Mouse (Mus musculus): Measurements from ENCODE around the gene Mfsd4b2. TPM values are rescaled to one million over a fixed set of nuclear protein-coding genes. Genes with fewer than 3 reads are reported as not detected.
"Not testable (repeated sequence)": the region's sequence is repeated elsewhere in the genome, so short reads cannot be mapped to it uniquely, and the experiment has no call there.

Mfsd4b2 gene
- polyA plus RNA-seq, 1 experiment from 2014 or later = not detected

DNA sequence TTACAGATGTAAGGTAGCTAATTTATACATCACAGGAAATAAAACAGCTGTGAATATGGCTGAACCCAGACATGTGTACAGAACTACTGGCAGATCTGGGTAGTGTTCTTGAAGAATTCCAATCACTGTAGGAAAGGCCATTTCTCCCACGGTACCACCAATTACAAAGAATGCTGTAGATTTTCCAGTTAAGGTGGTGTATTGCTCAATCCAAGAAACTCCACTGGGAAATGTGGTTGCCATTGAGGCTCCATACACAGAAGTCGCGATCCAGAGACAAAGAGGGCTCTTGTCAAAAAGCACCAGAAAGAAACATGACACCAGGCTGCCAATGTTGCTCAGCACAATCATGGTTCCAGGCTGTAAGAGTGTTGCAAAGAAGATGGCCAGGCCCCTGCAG is 20.5 kb upstream of the Mfsd4b2 start:
- 81% methylated on average over 3 of the region's 3 CpGs for WGBS

DNA sequence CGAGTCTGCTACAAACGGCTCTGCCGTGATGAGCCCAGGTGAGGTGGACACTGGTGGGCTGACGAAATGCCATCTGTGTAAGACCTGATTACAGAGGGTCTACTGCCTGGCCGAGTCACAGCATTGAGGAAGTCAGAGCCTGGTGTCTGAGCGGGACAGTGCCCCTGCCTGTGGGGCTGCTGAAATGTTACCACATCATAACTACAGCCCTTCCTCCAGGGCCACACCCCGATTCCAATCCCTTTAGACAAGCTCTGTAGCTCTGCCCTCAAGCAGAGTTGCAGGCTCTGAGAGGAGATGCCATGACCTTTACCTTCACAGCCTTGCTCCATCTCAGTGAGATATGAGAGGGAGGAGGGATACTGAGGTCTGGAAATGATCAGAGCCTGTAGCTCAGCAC is 9.8 kb upstream of the Mfsd4b2 start:
- Histone ChIP-seq H3K27me3 (replicated peaks) (0 out of 2 replicates have a peak, but pooled peaks cover 3% of the 10 kb centered on the region), H3K27ac (ENCODE audit: poor library complexity, severe bottlenecking) (no peak overlapping the region), H3K9ac (no peak overlapping the region), H3K4me1 (replicated peaks) (no peaks in the 10 kb centered on the region), H3K4me2 (no peak overlapping the region), H3K4me3 (no peak overlapping the region), H3K36me3 (no peaks in the 10 kb centered on the region), H3K9me3 (replicated peaks) (no peaks in the 10 kb centered on the region)
- 72% methylated on average over 7 of the region's 7 CpGs for WGBS
- no peak for ATAC-seq (ENCODE audit: insufficient number of reproducible peaks, low FRiP score)

More for the DNA sequence above, 20.5 kb upstream of the Mfsd4b2 start:
- H3K27ac ChIP-seq (ENCODE audit: poor library complexity, severe bottlenecking); H3K36me3 ChIP-seq; H3K4me3 ChIP-seq; H3K4me2 ChIP-seq; H3K9ac ChIP-seq; ATAC-seq (ENCODE audit: insufficient number of reproducible peaks, low FRiP score); H3K4me1 ChIP-seq (replicated peaks); H3K9me3 ChIP-seq (replicated peaks); H3K27me3 ChIP-seq (replicated peaks): not testable (repeated sequence)

DNA sequence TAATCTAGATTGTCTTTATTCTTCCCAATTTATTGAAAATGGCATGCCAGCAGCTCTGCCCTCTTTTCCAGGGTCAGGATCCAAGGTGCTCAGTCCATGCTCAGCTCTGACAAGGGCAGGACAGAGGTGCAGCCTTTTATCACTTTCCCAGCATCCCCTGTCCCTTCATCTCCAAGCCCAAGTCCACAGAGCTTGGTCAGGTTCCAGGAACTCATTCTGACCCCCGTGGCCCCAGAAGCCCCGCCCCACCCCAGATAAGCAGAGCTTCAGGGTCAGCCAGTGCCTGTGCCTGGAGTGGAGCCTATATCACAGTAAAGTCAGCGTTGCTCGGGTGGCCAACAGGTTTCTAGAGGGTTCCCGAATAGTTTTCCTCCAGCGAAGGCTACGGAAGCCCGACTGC is 2.2 kb downstream of the Mfsd4b2 start:
- H3K9ac ChIP-seq; H3K4me3 ChIP-seq; H3K36me3 ChIP-seq; H3K4me2 ChIP-seq; H3K9me3 ChIP-seq (replicated peaks); H3K27ac ChIP-seq (ENCODE audit: poor library complexity, severe bottlenecking); H3K4me1 ChIP-seq (replicated peaks): not testable (repeated sequence)
- 38% methylated on average over 8 of the region's 8 CpGs for WGBS
- ATAC-seq (ENCODE audit: insufficient number of reproducible peaks, low FRiP score) = peak; percentile 45; the same call in 1 of the 2 replicates
- peaks cover 11% of the 10 kb centered on the region for H3K27me3 ChIP-seq (replicated peaks)

DNA sequence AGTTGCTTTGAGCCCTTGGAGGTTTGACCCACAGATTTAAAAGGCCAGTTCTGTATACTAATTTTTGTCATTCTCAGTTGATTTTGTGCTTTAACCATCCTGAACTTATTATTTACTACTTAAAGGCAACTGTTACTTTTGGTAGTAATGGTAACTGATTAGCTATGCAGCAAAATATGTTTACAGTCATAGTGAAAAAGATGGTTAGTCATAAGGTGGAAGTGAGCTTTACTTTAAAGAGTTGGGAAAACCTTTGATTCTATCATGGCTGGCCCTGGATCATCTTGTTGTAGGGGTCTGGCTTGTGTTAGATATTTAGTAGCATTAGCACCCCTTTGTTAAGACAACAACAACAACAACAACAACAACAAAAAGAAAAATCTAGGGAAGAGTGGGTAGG is 14.1 kb downstream of the Mfsd4b2 start:
- ATAC-seq (ENCODE audit: insufficient number of reproducible peaks, low FRiP score) = no peak
- Histone ChIP-seq H3K4me2 (no peak overlapping the region), H3K27me3 (replicated peaks) (no peaks in the 10 kb centered on the region), H3K4me1 (replicated peaks) (no peaks in the 10 kb centered on the region), H3K27ac (ENCODE audit: poor library complexity, severe bottlenecking) (no peak overlapping the region), H3K9ac (no peak overlapping the region), H3K9me3 (replicated peaks) (no peaks in the 10 kb centered on the region), H3K36me3 (no peaks in the 10 kb centered on the region), H3K4me3 (no peak overlapping the region)

DNA sequence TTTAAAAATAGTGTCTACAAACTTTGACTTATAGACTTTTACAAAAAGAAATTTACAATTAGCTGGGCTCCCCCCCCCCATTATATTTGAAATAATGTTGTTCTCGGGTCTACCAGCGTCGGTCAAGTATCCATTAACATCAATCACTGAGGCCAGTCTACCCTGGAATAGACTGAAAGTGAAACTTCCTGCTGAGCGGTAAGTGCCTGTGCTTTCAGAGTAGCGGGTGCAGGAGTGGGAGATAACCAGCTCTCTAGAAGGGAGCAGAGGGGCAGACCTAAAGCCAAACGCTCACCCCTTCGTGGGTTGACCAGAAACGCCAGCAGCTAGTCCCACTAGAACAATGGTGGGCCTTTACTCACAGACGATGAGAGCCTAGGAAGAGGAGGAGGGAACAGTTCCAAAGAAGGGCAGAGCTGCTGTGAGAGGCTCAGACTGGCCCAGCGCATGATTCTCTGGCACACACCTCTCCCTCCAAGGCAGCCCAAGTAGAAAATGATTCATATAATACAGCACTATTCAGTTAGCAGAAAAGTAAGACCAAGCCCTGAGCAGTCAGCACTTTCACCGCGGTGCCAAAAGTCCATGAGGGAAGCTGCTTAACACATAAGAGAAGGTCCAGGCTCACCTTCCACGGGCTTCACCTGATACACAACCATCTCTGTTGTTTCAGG is 17.8 kb downstream of the Mfsd4b2 start:
- Histone ChIP-seq H3K4me1 (replicated peaks) (no peaks in the 10 kb centered on the region), H3K27me3 (replicated peaks) (no peaks in the 10 kb centered on the region), H3K36me3 (no peaks in the 10 kb centered on the region), H3K4me3 (no peak overlapping the region), H3K9ac (no peak overlapping the region), H3K4me2 (peak overlapping the region; percentile 37), H3K27ac (ENCODE audit: poor library complexity, severe bottlenecking) (no peak overlapping the region), H3K9me3 (replicated peaks) (no peaks in the 10 kb centered on the region)
- no peak for ATAC-seq (ENCODE audit: insufficient number of reproducible peaks, low FRiP score)
- 46% methylated on average over 13 of the region's 13 CpGs for WGBS

DNA sequence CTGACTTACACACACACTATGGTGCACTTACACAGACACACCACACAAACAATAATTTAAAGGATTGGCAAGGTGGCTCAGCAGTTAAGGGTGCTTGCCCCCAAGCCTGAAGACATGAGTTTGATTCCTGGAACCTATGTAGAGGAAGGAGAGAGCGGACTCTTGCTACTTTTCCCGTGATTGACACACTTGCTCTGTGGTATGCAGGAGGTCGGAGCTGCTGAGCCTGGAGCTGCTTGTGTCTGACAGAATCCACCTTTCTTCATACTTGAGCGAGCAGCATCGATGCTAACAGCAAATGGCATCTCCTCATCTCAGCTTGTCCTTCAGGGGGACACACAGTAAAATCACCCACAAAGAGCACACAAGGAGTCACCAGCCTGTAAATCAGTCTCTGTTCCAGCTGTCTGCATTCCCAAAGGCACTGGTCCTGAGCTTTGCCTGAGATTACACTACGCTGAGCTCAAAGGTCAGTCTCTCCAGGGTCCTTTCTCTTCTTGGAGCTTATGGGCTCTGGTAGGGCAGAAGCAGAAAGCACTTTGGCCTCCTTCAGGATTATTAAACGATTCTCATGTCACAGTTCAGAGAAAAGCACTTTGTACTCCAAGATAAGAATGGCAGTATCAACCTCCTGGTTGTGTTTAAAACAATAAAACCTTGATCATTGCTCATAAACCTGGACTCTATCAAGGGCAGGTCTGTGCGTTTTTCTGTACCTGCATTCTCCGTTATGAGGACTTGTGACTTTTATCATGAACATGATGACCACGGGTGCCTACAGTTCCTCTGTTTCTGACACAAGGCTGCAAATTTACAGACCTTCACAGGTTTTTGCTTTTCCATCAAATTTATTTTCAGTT is 19.7 kb downstream of the Mfsd4b2 start:
- H3K4me3 ChIP-seq = no peak overlapping the region
- no peaks in the 10 kb centered on the region for H3K4me1 ChIP-seq (replicated peaks)
- no peaks in the 10 kb centered on the region for H3K9me3 ChIP-seq (replicated peaks)
- no peak overlapping the region for H3K9ac ChIP-seq
- H3K36me3 ChIP-seq = no peaks in the 10 kb centered on the region
- H3K27me3 ChIP-seq (replicated peaks) = no peaks in the 10 kb centered on the region
- H3K4me2 ChIP-seq = no peak overlapping the region
- WGBS = 68% methylated on average over 10 of the region's 10 CpGs
- ATAC-seq (ENCODE audit: insufficient number of reproducible peaks, low FRiP score) = no peak
- no peak overlapping the region for H3K27ac ChIP-seq (ENCODE audit: poor library complexity, severe bottlenecking)

DNA sequence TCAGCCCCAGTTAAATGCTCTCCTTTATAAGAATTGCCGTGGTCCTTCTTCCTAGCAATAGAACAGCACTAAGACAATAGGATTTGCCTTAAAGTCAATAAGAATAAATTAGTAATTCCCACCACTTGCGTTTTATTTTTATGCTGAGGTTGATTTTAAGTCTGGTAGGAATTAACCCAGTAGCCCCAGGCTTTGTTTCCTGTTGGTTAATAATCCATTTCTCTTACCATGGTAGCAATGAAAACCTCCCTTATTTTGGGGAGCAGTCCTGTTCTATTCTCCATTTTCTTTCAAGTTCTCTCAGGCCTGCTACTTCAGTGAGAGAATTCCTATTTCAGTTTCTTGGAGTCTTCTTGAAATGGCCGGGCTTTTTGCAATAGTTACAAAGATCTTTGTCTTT is 22.5 kb downstream of the Mfsd4b2 start:
- Histone ChIP-seq H3K9me3 (replicated peaks) (no peaks in the 10 kb centered on the region), H3K4me1 (replicated peaks) (peaks cover 4% of the 10 kb centered on the region; the same call in 1 of the 2 replicates), H3K36me3 (no peaks in the 10 kb centered on the region), H3K27me3 (replicated peaks) (no peaks in the 10 kb centered on the region), H3K4me2 (no peak overlapping the region), H3K9ac (no peak overlapping the region), H3K4me3 (no peak overlapping the region), H3K27ac (ENCODE audit: poor library complexity, severe bottlenecking) (no peak overlapping the region)
- ATAC-seq (ENCODE audit: insufficient number of reproducible peaks, low FRiP score) = no peak
- 75% methylated on average over 3 of the region's 3 CpGs for WGBS

DNA sequence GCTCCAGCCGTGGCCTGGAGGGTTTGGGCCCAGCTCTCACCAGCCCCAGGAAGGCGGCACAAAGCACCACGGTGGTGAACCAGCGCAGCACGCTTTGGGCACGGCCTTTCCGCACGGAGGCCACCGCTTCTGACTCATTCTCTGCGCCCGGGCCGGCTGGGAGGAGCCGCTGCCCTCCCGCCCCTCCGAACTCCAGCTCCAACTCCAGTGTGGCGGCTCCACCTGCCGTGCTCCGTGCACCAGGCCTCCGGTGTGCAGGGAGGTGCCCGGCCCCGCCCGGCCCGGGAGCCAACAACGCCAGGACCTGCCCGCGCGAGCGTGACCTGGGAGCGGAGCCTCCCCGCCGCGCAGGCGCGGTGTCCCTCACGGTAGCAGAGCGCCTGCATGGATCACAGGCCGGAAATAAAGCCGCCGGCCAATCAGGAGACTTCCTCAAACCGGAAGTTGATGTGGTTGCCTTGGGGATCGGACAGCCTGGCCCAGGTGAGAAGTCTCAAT is 27.8 kb downstream of the Mfsd4b2 start, which contains the start of gene Mfsd4b4:
TSS of gene Mfsd4b4 (minus strand) at position 365 of the 498 bp plus-strand sequence.
- Histone ChIP-seq H3K4me2 (peak within 1 kb of the TSS; percentile 82), H3K27ac (ENCODE audit: poor library complexity, severe bottlenecking) (peak within 1 kb of the TSS; percentile 76), H3K36me3 (no peaks in the 10 kb centered on the region), H3K4me1 (replicated peaks) (peaks cover 15% of the 10 kb centered on the region), H3K9me3 (replicated peaks) (no peaks in the 10 kb centered on the region), H3K27me3 (replicated peaks) (no peaks in the 10 kb centered on the region), H3K4me3 (peak within 1 kb of the TSS; percentile 79), H3K9ac (peak within 1 kb of the TSS; percentile 85)
- peak; percentile 93 for ATAC-seq (ENCODE audit: insufficient number of reproducible peaks, low FRiP score)
- under 1% methylated on average over 41 of the region's 41 CpGs for WGBS

DNA sequence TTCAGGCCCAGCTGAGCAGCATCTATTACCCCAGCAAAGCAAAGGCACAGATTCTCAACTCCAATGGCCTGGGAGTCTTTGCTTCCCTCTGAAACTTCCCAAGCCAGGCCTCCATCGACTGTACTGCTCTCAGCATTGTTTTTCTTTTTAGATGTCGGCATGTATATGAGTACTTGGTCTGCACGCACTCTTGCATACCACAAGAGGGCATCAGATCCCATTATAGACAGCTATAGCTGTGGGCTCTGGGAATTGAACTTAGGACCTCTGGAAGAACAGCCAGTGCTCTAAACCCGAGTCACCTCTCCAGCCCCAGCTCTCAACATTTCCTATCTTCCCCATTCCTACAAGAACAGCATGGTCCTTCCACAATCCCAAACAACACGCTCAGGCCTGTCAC is 30.2 kb downstream of the Mfsd4b2 start:
- Histone ChIP-seq H3K4me3 (no peak overlapping the region), H3K9ac (no peak overlapping the region), H3K9me3 (replicated peaks) (no peaks in the 10 kb centered on the region), H3K36me3 (peaks cover 9% of the 10 kb centered on the region), H3K27ac (ENCODE audit: poor library complexity, severe bottlenecking) (no peak overlapping the region), H3K4me1 (replicated peaks) (peaks cover 18% of the 10 kb centered on the region), H3K27me3 (replicated peaks) (no peaks in the 10 kb centered on the region), H3K4me2 (no peak overlapping the region)
- ATAC-seq (ENCODE audit: insufficient number of reproducible peaks, low FRiP score) = no peak
- WGBS = 78% methylated on average over 5 of the region's 5 CpGs

DNA sequence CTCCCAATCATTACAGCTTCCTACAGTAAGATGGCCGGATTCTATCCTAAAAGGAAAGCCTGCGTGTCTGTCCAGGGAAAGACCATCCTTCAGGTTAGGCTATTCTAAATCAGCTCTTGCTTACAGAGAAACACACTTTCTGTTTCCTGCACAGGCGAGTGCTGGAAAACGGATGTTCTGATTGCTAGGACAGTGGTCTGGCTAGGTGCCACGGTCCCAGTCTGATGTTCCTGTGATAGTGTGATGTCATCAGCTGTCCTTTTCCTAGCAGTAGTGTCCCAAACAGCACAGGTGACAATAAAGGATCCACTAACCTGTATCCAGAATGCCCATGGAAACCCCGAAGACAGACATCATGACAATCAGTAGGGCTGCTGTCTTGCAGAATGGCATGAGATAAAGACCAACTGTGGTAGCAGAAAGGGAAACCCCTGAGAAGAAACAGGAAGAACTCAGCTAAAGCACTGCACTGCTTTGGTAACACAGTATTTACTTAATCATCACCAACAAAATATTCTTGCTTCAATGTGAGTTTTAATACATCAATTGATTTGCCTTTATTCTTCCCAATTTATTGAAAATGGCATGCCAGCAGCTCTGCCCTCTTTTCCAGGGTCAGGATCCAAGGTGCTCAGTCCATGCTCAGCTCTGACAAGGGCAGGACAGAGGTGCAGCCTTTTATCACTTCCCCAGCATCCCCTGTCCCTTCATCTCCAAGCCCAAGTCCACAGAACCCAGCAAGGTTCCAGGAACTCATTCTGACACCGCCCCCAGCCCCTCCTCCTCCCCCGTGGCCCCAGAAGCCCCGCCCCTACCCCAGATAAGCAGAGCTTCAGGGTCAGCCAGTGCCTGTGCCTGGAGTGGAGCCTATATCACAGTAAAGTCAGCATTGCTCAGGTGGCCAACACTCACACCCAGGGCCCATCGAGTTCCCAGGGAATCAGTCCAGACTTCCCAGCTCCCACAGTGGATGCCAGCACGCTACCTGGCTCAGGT is 32.7 kb downstream of the Mfsd4b2 start:
- H3K27ac ChIP-seq (ENCODE audit: poor library complexity, severe bottlenecking) = no peak overlapping the region
- H3K4me1 ChIP-seq (replicated peaks) = peaks cover 14% of the 10 kb centered on the region
- WGBS = 59% methylated on average over 11 of the region's 11 CpGs
- no peaks in the 10 kb centered on the region for H3K9me3 ChIP-seq (replicated peaks)
- H3K4me2 ChIP-seq = no peak overlapping the region
- H3K9ac ChIP-seq = no peak overlapping the region
- H3K4me3 ChIP-seq = no peak overlapping the region
- no peaks in the 10 kb centered on the region for H3K27me3 ChIP-seq (replicated peaks)
- peak; percentile 72 for ATAC-seq (ENCODE audit: insufficient number of reproducible peaks, low FRiP score)
- peaks cover 15% of the 10 kb centered on the region for H3K36me3 ChIP-seq
